17 mouse cellular contexts compared by ENCODE assay signal in the genomic region with DNA sequence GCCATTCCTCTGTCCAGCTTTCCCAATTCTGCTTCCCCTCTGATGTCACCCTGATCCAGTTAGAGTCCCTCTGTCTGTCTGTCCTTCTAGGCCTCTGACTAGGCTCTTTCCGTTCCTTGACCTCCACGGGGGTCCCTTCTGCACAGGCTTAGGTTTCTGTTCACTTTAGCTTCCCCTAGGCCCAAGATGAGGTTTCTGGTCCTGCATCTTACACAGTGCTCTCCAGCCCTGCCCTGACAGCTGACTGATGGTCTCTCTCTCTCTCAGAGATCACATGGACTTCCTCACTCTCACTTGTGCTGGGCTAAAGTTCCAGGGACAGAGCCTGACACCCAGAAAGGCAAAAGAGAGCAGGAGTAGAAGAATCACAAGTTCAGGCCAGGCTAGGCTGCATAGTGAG. TPM values are rescaled to one million over a fixed set of nuclear protein-coding genes. Genes with fewer than 3 reads are reported as not detected.
DNase-seq lines count a peak whose midpoint lies in the region; ATAC-seq and TF ChIP-seq lines count a peak whose summit lies in the region.
"Had no signal": no experiment of that assay in that cellular context is flagged by ENCODE, and none has a peak within 500 bp of the region (broad histone marks: within the 10 kb centered on the region; RNA-seq: fewer than 3 reads in every experiment).

No protein-coding gene starts in this region.

- TF ChIP-seq POLR2A in olfactory bulb, adult 2 months (IDR thresholded peaks at IDR 0.05; ENCODE audit: insufficient read depth, low read depth, low read length) = no peak

- no peaks in the 10 kb centered on the region for H3K36me3 ChIP-seq in heart, embryonic 13.5 days
- H3K36me3 ChIP-seq in neural tube, embryonic 13.5 days = no peaks in the 10 kb centered on the region
- H3K36me3 ChIP-seq: forebrain, embryonic 15.5 days had no signal

- H3K4me1 ChIP-seq in heart, embryonic 13.5 days = peaks cover 15% of the 10 kb centered on the region
- peaks cover 10% of the 10 kb centered on the region; the same call in 1 of the 2 replicates for H3K4me1 ChIP-seq in neural tube, embryonic 13.5 days (replicated peaks)
- H3K4me1 ChIP-seq in olfactory bulb, adult 2 months (ENCODE audit: control insufficient read depth, insufficient read depth, low read length) = peaks cover 17% of the 10 kb centered on the region
- H3K4me1 ChIP-seq: forebrain, embryonic 15.5 days had no signal

- H3K4me2 ChIP-seq in heart, embryonic 13.5 days = no peak overlapping the region
- no peak overlapping the region for H3K4me2 ChIP-seq in neural tube, embryonic 13.5 days
- H3K4me2 ChIP-seq: forebrain, embryonic 15.5 days had no signal

- TF ChIP-seq CTCF in left cerebral cortex, adult 2 months (IDR thresholded peaks at IDR 0.05) = no peak
- TF ChIP-seq CTCF in olfactory bulb, adult 2 months (IDR thresholded peaks at IDR 0.05; ENCODE audit: insufficient read depth, low read depth, low read length) = no peak

- no peak for DNase-seq in heart, postnatal 36 days
- DNase-seq in left cerebral cortex, adult 2 months (ENCODE audit: extremely low spot score in 1 of 2, low spot score in 2 of 2) = no peak
- no peak for DNase-seq in left cerebral cortex, adult 11 months (ENCODE audit: low spot score)
- no peak for DNase-seq in neural tube, embryonic 10.5 days (ENCODE audit: extremely low spot score, low spot score)
- DNase-seq in layer of hippocampus, postnatal 10 days (ENCODE audit: low spot score in 2 of 2) = no peak
- DNase-seq: layer of hippocampus, postnatal 36 days; midbrain, embryonic 14.5 days had no signal

- peak overlapping the region; percentile 33 for H3K9ac ChIP-seq in heart, embryonic 13.5 days
- H3K9ac ChIP-seq in neural tube, embryonic 13.5 days = 0 out of 2 replicates have a peak overlapping the region, but pooled peaks have one; percentile 31
- H3K9ac ChIP-seq: forebrain, embryonic 15.5 days; liver, embryonic 14.5 days had no signal

- 0 out of 2 replicates have a peak overlapping the region, but pooled peaks have one; percentile 3 for H3K27ac ChIP-seq in heart, embryonic 13.5 days (replicated peaks)
- 0 out of 2 replicates have a peak overlapping the region, but pooled peaks have one; percentile 28 for H3K27ac ChIP-seq in left cerebral cortex, adult 2 months
- H3K27ac ChIP-seq in neural tube, embryonic 13.5 days (replicated peaks) = no peak overlapping the region
- 0 out of 2 replicates have a peak overlapping the region, but pooled peaks have one; percentile 12 for H3K27ac ChIP-seq in olfactory bulb, adult 2 months (ENCODE audit: insufficient read depth, low read depth, low read length)
- H3K27ac ChIP-seq: forebrain, embryonic 15.5 days; liver, embryonic 14.5 days had no signal

- intact Hi-C loops in heart, postnatal 36 days (cut with DNase I) = no loop called here
- intact Hi-C loops in left cerebral cortex, adult 2 months (cut with DNase I) = no loop called here

- H3K9me3 ChIP-seq in heart, embryonic 13.5 days = no peaks in the 10 kb centered on the region
- no peaks in the 10 kb centered on the region for H3K9me3 ChIP-seq in neural tube, embryonic 13.5 days
- H3K9me3 ChIP-seq: forebrain, embryonic 15.5 days had no signal

- no peak overlapping the region for H3K4me3 ChIP-seq in heart, embryonic 13.5 days
- H3K4me3 ChIP-seq in left cerebral cortex, adult 2 months = no peak overlapping the region
- H3K4me3 ChIP-seq in neural tube, embryonic 13.5 days = no peak overlapping the region
- H3K4me3 ChIP-seq in olfactory bulb, adult 2 months (ENCODE audit: insufficient read depth, low read depth, low read length) = no peak overlapping the region
- H3K4me3 ChIP-seq: erythroblast, embryonic 14.5 days; forebrain, embryonic 15.5 days; myocyte had no signal

- no peak for ATAC-seq in heart, embryonic 13.5 days (ENCODE audit: extremely low read depth, insufficient number of reproducible peaks, low FRiP score, low TSS enrichment)
- ATAC-seq in neural tube, embryonic 13.5 days (ENCODE audit: low read depth) = no peak
- ATAC-seq: forebrain, embryonic 15.5 days had no signal

- 77% methylated on average over 2 of the region's 2 CpGs for WGBS in heart, embryonic 13.5 days
- 82% methylated on average over 2 of the region's 2 CpGs for WGBS in neural tube, embryonic 13.5 days
- WGBS in olfactory bulb, adult 2 months = 84% methylated on average over 2 of the region's 2 CpGs

- no peaks in the 10 kb centered on the region; the same call in 1 of the 2 replicates for H3K27me3 ChIP-seq in heart, embryonic 13.5 days (replicated peaks)
- no peaks in the 10 kb centered on the region for H3K27me3 ChIP-seq in neural tube, embryonic 13.5 days
- H3K27me3 ChIP-seq: forebrain, embryonic 15.5 days had no signal

RNA-seq across cellular contexts. Expression of a gene that starts 10.6 kb away (rescaled TPM):
- polyA plus RNA-seq in heart, embryonic 13.5 days (2015; fragmentation: Nextera tagmentation; extraction: Ambion mirVana) = 0.08 and 0.69 TPM in 2 replicates
- total RNA-seq in heart, postnatal 36 days (2021) = not detected
- total RNA-seq in left cerebral cortex, adult 2 months (2021) = not detected
- polyA plus RNA-seq in neural tube, embryonic 13.5 days (2015; fragmentation: Nextera tagmentation; extraction: Ambion mirVana) = 0.63 TPM in 1 of 2 replicates, not detected in the other
- not detected in 2 replicates for polyA plus RNA-seq in olfactory bulb, adult 2 months (2012; ENCODE audit: insufficient read depth, insufficient read length, low replicate concordance, missing spikeins)
- total RNA-seq in layer of hippocampus, postnatal 10 days (2021) = under 1 TPM in 1 of 2 experiments, not detected in 1; 0.13 TPM
- total RNA-seq: common myeloid progenitor, adult 5-6 weeks; megakaryocyte, adult 5-6 weeks had no signal
- polyA plus RNA-seq: embryonic facial prominence, embryonic 11.5 days; erythroblast, embryonic 14.5 days; liver, embryonic 14.5 days had no signal

RNA-seq across cellular contexts. Expression of a gene that starts 17.1 kb away (rescaled TPM):
- polyA plus RNA-seq in heart, embryonic 13.5 days (2015; fragmentation: Nextera tagmentation; extraction: Ambion mirVana) = 0.88 and 2.8 TPM in 2 replicates
- total RNA-seq in heart, postnatal 36 days (2021) = 10 to 100 TPM in 1 of 2 experiments, 1 to 10 TPM in 1; 6.4 to 11.8 TPM
- total RNA-seq in left cerebral cortex, adult 2 months (2021) = 10 to 100 TPM; 13.3 to 17.8 TPM
- 0.56 and 0.98 TPM in 2 replicates for polyA plus RNA-seq in neural tube, embryonic 13.5 days (2015; fragmentation: Nextera tagmentation; extraction: Ambion mirVana)
- polyA plus RNA-seq in olfactory bulb, adult 2 months (2012; ENCODE audit: insufficient read depth, insufficient read length, low replicate concordance, missing spikeins) = not detected in 2 replicates
- 10 to 100 TPM; 31.6 to 42.5 TPM for total RNA-seq in layer of hippocampus, postnatal 10 days (2021)
- polyA plus RNA-seq: embryonic facial prominence, embryonic 11.5 days had no signal
